Mouse (Mus musculus) forebrain, embryonic 16.5 days (tissue): ENCODE data around the gene Rnh1. TPM values are rescaled to one million over a fixed set of nuclear protein-coding genes. Genes with fewer than 3 reads are reported as not detected.
A peak's percentile ranks its signal among the peaks of the same experiment; 100 is the strongest.

Experiments
- ATAC-seq: fragments of 200-750 bp; cut with Nextera tagmentation; 2 replicates; pipeline ENCODE4 v1.8.0; 2017; ENCODE audit warnings: mild to moderate bottlenecking, moderate library complexity
- H3K27ac ChIP-seq: fragments of 300-500 bp; sonication (generic); 2 replicates; pipeline ENCODE4 v1.5.1; 2014; ENCODE audit warnings: low read length, control low read depth
- H3K27me3 ChIP-seq: fragments of 300-500 bp; sonication (generic); replicated peaks from 2 replicates; pipeline ENCODE4 v1.6.1; 2014; ENCODE audit warnings: low read length; ENCODE audit not compliant: control insufficient read depth, insufficient read depth
- H3K36me3 ChIP-seq: fragments of 300-500 bp; sonication (generic); 2 replicates; pipeline ENCODE4 v1.6.1; 2014; ENCODE audit not compliant: control insufficient read depth, insufficient read depth
- H3K4me1 ChIP-seq: fragments of 300-500 bp; sonication (generic); replicated peaks from 2 replicates; pipeline ENCODE4 v1.6.1; 2014; ENCODE audit warnings: low read length; ENCODE audit not compliant: control insufficient read depth, insufficient read depth
- H3K4me2 ChIP-seq: fragments of 300-500 bp; sonication (generic); 2 replicates; pipeline ENCODE4 v1.6.1; 2014; ENCODE audit warnings: mild to moderate bottlenecking, low read length, control low read depth
- H3K4me3 ChIP-seq: fragments of 300-500 bp; sonication (generic); replicated peaks from 2 replicates; pipeline ENCODE4 v1.5.1; 2014; ENCODE audit warnings: mild to moderate bottlenecking, low read length, control low read depth
- H3K9ac ChIP-seq: fragments of 300-500 bp; sonication (generic); replicated peaks from 2 replicates; pipeline ENCODE4 v1.6.1; 2014; ENCODE audit warnings: low read depth, low read length, control low read depth
- H3K9me3 ChIP-seq: fragments of 300-500 bp; sonication (generic); 2 replicates; pipeline ENCODE4 v1.6.1; 2016; ENCODE audit warnings: low read length; ENCODE audit not compliant: control insufficient read depth
- WGBS: fragments of 180-500 bp; shearing (Covaris S2); extraction: QIAGEN DNeasy Blood & Tissue Kit; methylation state at CpG from one replicate; pipeline ENCODE4 v1.1.7; 2014; 5-methylcytosine and 5-hydroxymethylcytosine counted together
- polyA plus RNA-seq: library from polyadenylated mRNA; unstranded; fragments of >200 nt; fragmentation: Nextera tagmentation; extraction: Ambion mirVana; gene quantifications from 2 replicates; pipeline ENCODE4 v1.2.1, GENCODE M21; 2015

Rnh1 gene
- polyA plus RNA-seq, 1 experiment from 2014 or later, result 41.0 TPM

DNA sequence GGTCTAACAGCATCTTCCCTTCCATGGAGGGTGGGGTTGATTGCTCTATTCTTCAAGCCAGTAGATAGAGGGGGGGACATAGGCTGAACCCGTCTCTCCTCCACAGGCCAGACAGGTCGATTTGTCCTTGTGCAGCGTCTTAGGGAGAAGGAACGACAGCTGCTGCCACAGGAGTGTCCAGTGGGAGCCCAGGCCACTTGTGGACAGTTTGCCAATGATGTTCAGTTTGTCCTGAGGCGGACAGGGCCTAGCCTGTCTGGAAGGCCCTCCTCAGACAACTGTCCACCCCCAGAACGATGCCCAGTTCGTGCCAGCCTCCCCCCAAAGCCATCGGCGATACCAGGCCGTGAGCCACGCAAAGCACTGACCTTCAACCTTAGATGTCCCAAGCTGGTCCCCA lies 44.2 kb upstream of the Rnh1 start:
- no peaks in the 10 kb centered on the region for H3K36me3 ChIP-seq
- no peak overlapping the region for H3K4me2 ChIP-seq
- H3K9ac ChIP-seq, result no peak overlapping the region
- ATAC-seq, result no peak
- no peak overlapping the region for H3K27ac ChIP-seq
- peaks cover 21% of the 10 kb centered on the region for H3K4me1 ChIP-seq
- 90% methylated on average over 11 of the region's 11 CpGs for WGBS
- no peak overlapping the region for H3K4me3 ChIP-seq
- H3K9me3 ChIP-seq, result no peaks in the 10 kb centered on the region
- no peaks in the 10 kb centered on the region for H3K27me3 ChIP-seq

- Histone ChIP-seq H3K27ac (peak overlapping the region; percentile 34), H3K27me3 (no peaks in the 10 kb centered on the region), H3K36me3 (no peaks in the 10 kb centered on the region), H3K4me3 (peak overlapping the region; percentile 61), H3K4me2 (peak overlapping the region; percentile 96), H3K4me1 (peaks cover 14% of the 10 kb centered on the region), H3K9ac (peak overlapping the region; percentile 66), H3K9me3 (no peaks in the 10 kb centered on the region)
- WGBS, result 1% methylated on average over 42 of the region's 42 CpGs
- ATAC-seq, result peak; percentile 71
Measured at GRCm38 (mm10) chr7:141215880-141216733, 43.5 kb upstream of the Rnh1 start.

GRCm38 (mm10) chr7:141215101-141215879 lies 42.6 kb upstream of the Rnh1 start, which contains the start of gene Rassf7:
Rassf7 (plus strand) TSS chr7:141215860.
- Histone ChIP-seq H3K9ac (peak within 1 kb of the TSS; percentile 66), H3K4me3 (peak within 1 kb of the TSS; percentile 61), H3K9me3 (no peaks in the 10 kb centered on the region), H3K27me3 (no peaks in the 10 kb centered on the region), H3K36me3 (no peaks in the 10 kb centered on the region), H3K4me2 (peak within 1 kb of the TSS; percentile 96), H3K27ac (peak within 1 kb of the TSS; percentile 60), H3K4me1 (peaks cover 14% of the 10 kb centered on the region)
- ATAC-seq, result peak; percentile 98
- under 1% methylated on average over 40 of the region's 41 CpGs for WGBS

DNA sequence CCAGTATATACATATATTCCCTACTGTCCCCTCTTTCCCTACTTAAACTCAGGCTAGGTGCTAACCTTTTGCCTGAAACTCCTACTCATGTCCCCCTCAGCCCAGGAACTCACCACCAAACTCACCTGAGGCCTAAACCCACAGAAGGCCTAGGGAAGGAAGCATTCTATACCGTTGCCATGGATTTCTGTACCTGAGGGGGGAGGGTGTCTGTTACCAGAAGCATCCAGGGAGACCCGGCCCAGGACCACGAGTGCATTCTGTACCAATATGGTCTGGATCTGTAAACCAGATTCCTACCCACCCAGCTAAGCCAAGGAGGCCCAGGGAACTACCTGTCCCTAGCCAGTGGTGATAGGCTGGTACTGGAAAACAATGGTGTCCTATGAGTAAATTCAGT lies 41.7 kb upstream of the Rnh1 start:
- H3K4me2 ChIP-seq, result no peak overlapping the region
- no peaks in the 10 kb centered on the region for H3K36me3 ChIP-seq
- no peak for ATAC-seq
- H3K4me3 ChIP-seq, result no peak overlapping the region
- WGBS, result 70% methylated on average over 3 of the region's 3 CpGs
- H3K27ac ChIP-seq, result no peak overlapping the region
- no peaks in the 10 kb centered on the region for H3K27me3 ChIP-seq
- no peaks in the 10 kb centered on the region for H3K9me3 ChIP-seq
- no peak overlapping the region for H3K9ac ChIP-seq
- peaks cover 14% of the 10 kb centered on the region for H3K4me1 ChIP-seq

- peak within 1 kb of the TSS; percentile 60 for H3K27ac ChIP-seq
- WGBS, result 92% methylated on average over 11 of the region's 11 CpGs
- H3K4me1 ChIP-seq, result peaks cover 14% of the 10 kb centered on the region
- peak within 1 kb of the TSS; percentile 61 for H3K4me3 ChIP-seq
- H3K36me3 ChIP-seq, result no peaks in the 10 kb centered on the region
- peak within 1 kb of the TSS; percentile 66 for H3K9ac ChIP-seq
- H3K9me3 ChIP-seq, result no peaks in the 10 kb centered on the region
- no peaks in the 10 kb centered on the region for H3K27me3 ChIP-seq
- H3K4me2 ChIP-seq, result peak within 1 kb of the TSS; percentile 96
- ATAC-seq, result no peak
Measured at GRCm38 (mm10) chr7:141213605-141214235, 41.1 kb upstream of the Rnh1 start, which contains the start of gene Lmntd2. Lmntd2 (minus strand) TSS chr7:141214080.

GRCm38 (mm10) chr7:141213133-141213532 lies 40.5 kb upstream of the Rnh1 start:
- Histone ChIP-seq H3K9me3 (no peaks in the 10 kb centered on the region), H3K9ac (no peak overlapping the region), H3K4me1 (peaks cover 14% of the 10 kb centered on the region), H3K27me3 (no peaks in the 10 kb centered on the region), H3K4me3 (no peak overlapping the region), H3K27ac (no peak overlapping the region), H3K36me3 (no peaks in the 10 kb centered on the region), H3K4me2 (no peak overlapping the region)
- ATAC-seq, result no peak
- 78% methylated on average over 3 of the region's 3 CpGs for WGBS

- ATAC-seq, result no peak
- Histone ChIP-seq H3K9me3 (no peaks in the 10 kb centered on the region), H3K27ac (no peak overlapping the region), H3K27me3 (no peaks in the 10 kb centered on the region), H3K4me1 (peaks cover 4% of the 10 kb centered on the region), H3K36me3 (no peaks in the 10 kb centered on the region), H3K9ac (no peak overlapping the region), H3K4me3 (no peak overlapping the region), H3K4me2 (no peak overlapping the region)
- 91% methylated on average over 14 of the region's 14 CpGs for WGBS
Measured at GRCm38 (mm10) chr7:141210606-141211131, 38.0 kb upstream of the Rnh1 start.

GRCm38 (mm10) chr7:141210137-141210536 lies 37.5 kb upstream of the Rnh1 start:
- Histone ChIP-seq H3K4me1 (peaks cover 4% of the 10 kb centered on the region), H3K4me3 (no peak overlapping the region), H3K9me3 (no peaks in the 10 kb centered on the region), H3K36me3 (no peaks in the 10 kb centered on the region), H3K27me3 (no peaks in the 10 kb centered on the region), H3K9ac (no peak overlapping the region), H3K27ac (no peak overlapping the region), H3K4me2 (no peak overlapping the region)
- ATAC-seq, result no peak
- 91% methylated on average over 12 of the region's 12 CpGs for WGBS

DNA sequence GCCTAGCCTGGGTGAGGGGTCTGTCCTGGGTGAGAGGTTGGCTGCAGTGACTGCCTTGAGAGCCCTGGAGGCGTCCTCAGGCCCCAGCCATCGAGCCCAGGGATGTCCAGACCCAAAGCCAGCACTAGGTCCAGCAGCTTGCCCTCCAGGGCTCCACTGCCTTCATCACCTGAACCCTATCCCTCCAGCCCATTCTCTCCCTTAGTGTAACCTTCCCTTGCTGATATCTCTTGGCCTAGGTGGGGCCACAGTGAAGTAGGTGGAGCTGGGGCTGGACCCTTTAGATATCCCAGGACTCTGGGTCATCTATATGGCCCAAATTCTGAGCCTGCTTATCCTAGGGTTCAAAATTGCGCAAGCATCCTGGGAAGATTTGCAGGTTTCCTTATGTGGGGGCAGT lies 36.9 kb upstream of the Rnh1 start:
- 79% methylated on average over 3 of the region's 3 CpGs for WGBS
- H3K4me1 ChIP-seq, result no peaks in the 10 kb centered on the region

More for the DNA sequence above, 36.9 kb upstream of the Rnh1 start:
- no peaks in the 10 kb centered on the region for H3K27me3 ChIP-seq
- H3K9ac ChIP-seq, result no peak overlapping the region
- no peak for ATAC-seq
- H3K4me3 ChIP-seq, result no peak overlapping the region
- no peaks in the 10 kb centered on the region for H3K9me3 ChIP-seq
- no peaks in the 10 kb centered on the region for H3K36me3 ChIP-seq
- no peak overlapping the region for H3K4me2 ChIP-seq
- no peak overlapping the region for H3K27ac ChIP-seq
